Mouse (Mus musculus): ENCODE measurements around the gene Il1rapl2. TPM values are rescaled to one million over a fixed set of nuclear protein-coding genes. Genes with fewer than 3 reads are reported as not detected.

The Il1rapl2 gene
- not detected in 2 replicates for polyA plus RNA-seq (2012; ENCODE audit: low replicate concordance)

GRCm38 (mm10) chrX:137570321-137571195 is at the start of gene Il1rapl2:
Gene Il1rapl2 (plus strand): TSS chrX:137570608.

GRCm38 (mm10) chrX:138209480-138209879 is 639.1 kb downstream of the Il1rapl2 start, which contains the start of gene Tex13a:
Gene Tex13a (minus strand): TSS chrX:138209580.

Measured in leukemia stem cell, adult 10-12 weeks (primary cell).